Mouse (Mus musculus) limb, embryonic 11.5 days (tissue): ENCODE data around the gene Med13l. TPM values are rescaled to one million over a fixed set of nuclear protein-coding genes. Genes with fewer than 3 reads are reported as not detected.

ENCODE experiments used
- ATAC-seq: fragments of 200-750 bp; cut with Nextera tagmentation; 2 replicates; pipeline ENCODE4 v1.8.0; 2017; ENCODE audit warnings: low read depth; ENCODE audit not compliant: insufficient number of reproducible peaks, low FRiP score, low TSS enrichment
- DNase-seq: peaks from one replicate; pipeline ENCODE4 v3.0.0-alpha.2; 2015; ENCODE audit warnings: low spot score
- H3K27ac ChIP-seq: fragments of 300-500 bp; sonication (generic); replicated peaks from 2 replicates; pipeline ENCODE4 v1.5.1; 2014; ENCODE audit warnings: low read depth, mild to moderate bottlenecking, low read length
- H3K27me3 ChIP-seq: fragments of 300-500 bp; sonication (generic); 2 replicates; pipeline ENCODE4 v1.6.1; 2014; ENCODE audit warnings: mild to moderate bottlenecking, low read length, mixed read lengths; ENCODE audit not compliant: control insufficient read depth, insufficient read depth
- H3K36me3 ChIP-seq: fragments of 300-500 bp; sonication (generic); 2 replicates; pipeline ENCODE4 v1.6.1; 2014; ENCODE audit warnings: mild to moderate bottlenecking, low read length, moderate library complexity, mixed read lengths; ENCODE audit not compliant: control insufficient read depth, insufficient read depth
- H3K4me1 ChIP-seq: fragments of 300-500 bp; sonication (generic); 2 replicates; pipeline ENCODE4 v1.6.1; 2014; ENCODE audit warnings: low read length, mixed read lengths; ENCODE audit not compliant: control insufficient read depth, insufficient read depth
- H3K4me2 ChIP-seq: fragments of 300-500 bp; sonication (generic); 2 replicates; pipeline ENCODE4 v1.6.1; 2014; ENCODE audit warnings: low read depth, mild to moderate bottlenecking, moderate library complexity; ENCODE audit not compliant: severe bottlenecking
- H3K4me3 ChIP-seq: fragments of 300-500 bp; sonication (generic); 2 replicates; pipeline ENCODE4 v1.5.1; 2014; ENCODE audit warnings: low read depth, low read length
- H3K9ac ChIP-seq: fragments of 300-500 bp; sonication (generic); 2 replicates; pipeline ENCODE4 v1.6.1; 2014; ENCODE audit warnings: mild to moderate bottlenecking, low read length
- H3K9me3 ChIP-seq: fragments of 300-500 bp; sonication (generic); 2 replicates; pipeline ENCODE4 v1.6.1; 2016; ENCODE audit warnings: low read length; ENCODE audit not compliant: control insufficient read depth
- WGBS: fragments of 180-500 bp; shearing (Covaris S2); extraction: QIAGEN DNeasy Blood & Tissue Kit; methylation state at CpG from one replicate; pipeline ENCODE4 v1.1.7; 2014; 5-methylcytosine and 5-hydroxymethylcytosine counted together
- polyA plus RNA-seq: library from polyadenylated mRNA; unstranded; fragments of >200 nt; fragmentation: Nextera tagmentation; extraction: Ambion mirVana; gene quantifications from 2 replicates; pipeline ENCODE4 v1.2.1, GENCODE M21; 2014

Gene Med13l
- polyA plus RNA-seq, 1 experiment from 2014 or later = 15.1 TPM

DNA sequence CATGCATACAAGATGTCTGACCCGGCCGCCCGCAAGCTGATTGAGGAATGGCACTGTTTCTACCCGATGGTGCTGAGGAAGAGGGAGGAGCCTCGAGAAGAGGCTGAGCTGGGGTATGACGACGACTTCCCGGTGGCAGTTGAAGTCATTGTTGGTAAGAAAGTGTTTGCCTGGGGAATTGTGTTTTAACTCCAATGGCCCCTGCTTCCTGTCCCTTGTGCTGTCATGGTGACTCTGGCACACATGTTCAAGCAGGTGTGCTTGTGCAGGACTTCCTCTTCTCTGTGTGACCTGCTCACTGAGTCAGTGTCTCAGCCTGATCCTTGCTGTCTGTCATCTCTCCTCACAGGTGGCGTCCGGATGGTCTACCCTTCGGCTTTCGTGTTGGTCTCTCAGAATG lies 160.9 kb downstream of the Med13l start:
- H3K4me1 ChIP-seq = no peaks in the 10 kb centered on the region
- H3K4me3 ChIP-seq = no peak overlapping the region
- H3K4me2 ChIP-seq = no peak overlapping the region
- no peaks in the 10 kb centered on the region; the same call in 1 of the 2 replicates for H3K36me3 ChIP-seq
- H3K9ac ChIP-seq = no peak overlapping the region
- DNase-seq = no peak
- H3K27ac ChIP-seq = no peak overlapping the region
- no peaks in the 10 kb centered on the region for H3K9me3 ChIP-seq
- H3K27me3 ChIP-seq = no peaks in the 10 kb centered on the region
- ATAC-seq = no peak
- WGBS = 88% methylated on average over 12 of the region's 12 CpGs

DNA sequence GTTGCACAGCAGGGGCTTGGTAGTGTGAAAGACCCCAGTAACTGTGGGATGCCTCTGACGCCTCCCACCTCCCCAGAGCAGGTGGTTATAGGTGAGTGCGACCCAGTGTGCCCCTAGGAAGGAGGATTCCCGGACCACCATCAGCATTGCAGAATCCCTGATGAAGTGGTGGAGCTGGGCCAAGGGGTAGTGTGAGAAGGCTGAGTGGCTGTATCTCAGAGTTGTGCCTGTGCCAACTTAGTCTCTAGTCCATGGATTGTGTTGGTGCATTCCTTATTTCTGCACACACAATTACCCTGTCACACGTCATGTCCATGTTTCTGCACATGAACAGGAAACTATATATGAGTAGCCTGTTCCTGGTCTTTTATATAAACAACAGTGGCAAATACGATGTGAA lies 161.4 kb downstream of the Med13l start:
- Histone ChIP-seq H3K9me3 (no peaks in the 10 kb centered on the region), H3K27me3 (no peaks in the 10 kb centered on the region), H3K4me3 (no peak overlapping the region), H3K36me3 (no peaks in the 10 kb centered on the region; the same call in 1 of the 2 replicates), H3K27ac (no peak overlapping the region), H3K4me2 (no peak overlapping the region), H3K4me1 (no peaks in the 10 kb centered on the region), H3K9ac (no peak overlapping the region)
- WGBS = 92% methylated on average over 5 of the region's 5 CpGs
- DNase-seq (no peak), ATAC-seq (no peak)

DNA sequence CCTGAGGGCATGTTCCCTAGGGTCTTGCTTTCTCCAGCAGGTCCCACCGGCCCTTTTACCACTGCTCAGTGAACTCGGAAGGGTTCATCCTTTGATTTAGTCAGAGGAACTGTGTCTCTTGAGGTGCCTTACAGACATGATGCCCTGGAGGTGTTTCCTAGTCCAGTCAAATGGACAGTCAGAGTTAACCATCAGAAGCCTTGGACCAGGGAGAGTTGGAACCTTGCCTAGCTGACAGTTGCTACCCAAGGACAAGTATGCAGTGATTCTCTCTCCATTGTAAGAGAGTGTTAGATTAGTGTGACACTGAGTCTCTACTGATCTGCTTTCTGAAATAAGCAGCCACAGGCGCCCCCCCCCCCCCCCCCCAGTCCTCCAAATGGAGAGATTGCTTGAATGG lies 162.0 kb downstream of the Med13l start:
- H3K9ac ChIP-seq = no peak overlapping the region
- H3K4me1 ChIP-seq = no peaks in the 10 kb centered on the region
- no peaks in the 10 kb centered on the region for H3K27me3 ChIP-seq
- ATAC-seq (no peak), DNase-seq (no peak)
- no peaks in the 10 kb centered on the region; the same call in 1 of the 2 replicates for H3K36me3 ChIP-seq
- no peaks in the 10 kb centered on the region for H3K9me3 ChIP-seq
- H3K27ac ChIP-seq = no peak overlapping the region
- no peak overlapping the region for H3K4me2 ChIP-seq
- 80% methylated on average over 3 of the region's 3 CpGs for WGBS
- H3K4me3 ChIP-seq = no peak overlapping the region

DNA sequence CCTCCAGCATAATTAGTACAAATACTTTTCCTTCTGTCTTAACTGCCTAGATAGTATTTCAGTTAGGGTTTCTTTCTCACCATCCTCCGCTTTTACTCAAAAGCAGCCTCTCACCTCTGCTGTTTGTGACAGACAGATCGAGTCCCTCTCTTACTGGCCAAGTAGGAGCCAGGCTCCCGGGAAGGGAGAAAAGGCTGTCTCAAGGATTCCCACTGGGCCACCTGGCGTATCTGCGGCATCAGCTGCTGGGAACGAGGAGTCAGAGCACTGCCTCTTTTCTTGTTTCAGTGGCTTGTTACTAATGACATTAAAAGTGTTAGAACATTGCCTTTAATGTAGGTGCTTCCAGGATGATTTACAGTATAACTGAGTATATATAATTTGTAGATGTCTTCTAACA lies 164.9 kb downstream of the Med13l start:
- DNase-seq (no peak), ATAC-seq (no peak)
- WGBS = 68% methylated on average over 6 of the region's 6 CpGs
- H3K9me3 ChIP-seq = no peaks in the 10 kb centered on the region
- no peak overlapping the region for H3K4me3 ChIP-seq
- H3K36me3 ChIP-seq = peaks cover 11% of the 10 kb centered on the region; the same call in 1 of the 2 replicates
- H3K9ac ChIP-seq = no peak overlapping the region
- no peak overlapping the region for H3K4me2 ChIP-seq
- no peaks in the 10 kb centered on the region for H3K4me1 ChIP-seq
- H3K27ac ChIP-seq = no peak overlapping the region
- no peaks in the 10 kb centered on the region for H3K27me3 ChIP-seq

DNA sequence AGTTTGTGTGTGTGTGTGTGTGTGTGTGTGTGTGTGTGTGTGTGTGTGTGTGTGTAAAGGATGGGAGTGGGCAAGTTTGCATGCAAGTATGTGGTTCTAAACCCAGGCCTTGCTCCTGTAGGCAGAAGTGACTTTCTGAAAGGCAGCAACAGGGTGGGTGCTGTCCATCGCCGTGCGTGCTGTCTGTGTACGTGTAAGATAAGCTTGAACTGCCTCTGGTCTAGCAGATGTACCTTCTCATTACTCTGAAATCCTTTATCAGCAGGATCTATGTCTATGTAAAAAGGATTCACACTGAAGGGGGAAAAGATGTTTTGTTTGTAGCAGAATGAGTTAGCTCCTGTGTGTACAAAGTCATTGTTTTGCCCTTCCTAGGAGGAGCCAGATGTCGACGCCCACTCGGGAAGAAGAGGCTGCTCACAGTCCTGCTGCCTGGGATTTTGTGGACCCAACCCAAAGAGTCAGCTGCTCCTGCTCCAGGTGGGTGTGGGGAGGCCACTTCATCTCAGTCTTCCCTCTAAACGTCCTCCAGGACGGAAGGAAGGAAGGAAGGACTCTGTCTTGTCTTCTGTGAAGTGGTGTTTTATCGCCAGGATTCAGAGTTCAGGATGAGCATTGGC lies 165.5 kb downstream of the Med13l start:
- H3K9ac ChIP-seq = no peak overlapping the region
- H3K4me3 ChIP-seq = no peak overlapping the region
- peaks cover 13% of the 10 kb centered on the region; the same call in 1 of the 2 replicates for H3K36me3 ChIP-seq
- H3K4me1 ChIP-seq = no peaks in the 10 kb centered on the region
- H3K27me3 ChIP-seq = no peaks in the 10 kb centered on the region
- ATAC-seq (no peak), DNase-seq (no peak)
- H3K9me3 ChIP-seq = no peaks in the 10 kb centered on the region
- H3K27ac ChIP-seq = no peak overlapping the region
- H3K4me2 ChIP-seq = no peak overlapping the region
- 85% methylated on average over 10 of the region's 10 CpGs for WGBS

DNA sequence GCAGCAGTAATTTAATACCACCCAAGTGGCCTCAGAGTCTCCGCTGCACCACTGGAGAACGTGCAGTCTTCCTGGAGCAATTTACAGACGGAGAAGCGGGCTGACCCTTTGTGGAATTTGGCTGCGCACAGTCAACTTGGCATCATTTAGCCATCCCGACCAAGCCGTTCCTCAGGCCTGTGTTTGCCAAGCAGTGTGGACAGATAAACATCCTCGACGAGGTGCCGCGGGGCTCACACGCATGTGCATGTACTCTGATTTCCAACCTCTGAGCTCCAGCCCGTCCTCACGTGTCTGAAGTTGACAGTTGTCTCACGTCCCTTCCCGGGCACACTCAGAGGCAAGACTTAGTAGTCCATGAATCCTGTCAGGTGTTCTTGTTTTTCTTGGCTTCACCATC lies 166.9 kb downstream of the Med13l start:
- DNase-seq (no peak), ATAC-seq (no peak)
- Histone ChIP-seq H3K27ac (no peak overlapping the region), H3K4me2 (no peak overlapping the region), H3K9ac (no peak overlapping the region), H3K36me3 (peaks cover 16% of the 10 kb centered on the region; the same call in 1 of the 2 replicates), H3K4me1 (no peaks in the 10 kb centered on the region), H3K27me3 (no peaks in the 10 kb centered on the region), H3K9me3 (no peaks in the 10 kb centered on the region), H3K4me3 (no peak overlapping the region)
- WGBS = 94% methylated on average over 16 of the region's 16 CpGs

DNA sequence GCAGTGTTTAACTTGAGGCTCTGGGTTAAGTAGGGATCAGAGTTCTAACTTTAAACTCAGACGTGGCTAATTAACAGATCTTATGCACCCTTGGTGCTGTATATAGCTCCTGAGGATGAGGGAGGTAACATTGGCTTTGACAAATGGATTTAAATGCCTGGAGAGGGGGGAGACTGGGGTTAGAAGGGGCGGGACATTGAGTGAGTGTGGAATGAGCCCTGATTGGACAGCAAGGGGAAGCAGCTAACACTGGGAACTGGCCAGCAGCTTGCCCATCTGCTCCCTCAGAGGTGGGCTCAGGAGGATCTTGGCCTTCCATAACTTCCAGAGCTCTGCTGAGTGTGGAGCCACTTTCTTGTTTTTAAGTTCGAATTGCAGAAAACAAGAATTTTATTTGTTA lies 171.7 kb downstream of the Med13l start:
- Histone ChIP-seq H3K27me3 (no peaks in the 10 kb centered on the region), H3K4me1 (no peaks in the 10 kb centered on the region), H3K9me3 (no peaks in the 10 kb centered on the region), H3K4me2 (no peak overlapping the region; the same call in 1 of the 2 replicates), H3K9ac (no peak overlapping the region), H3K4me3 (no peak overlapping the region), H3K27ac (no peak overlapping the region), H3K36me3 (peaks cover 18% of the 10 kb centered on the region; the same call in 1 of the 2 replicates)
- ATAC-seq (no peak), DNase-seq (no peak)
- 44% methylated on average over 3 of the region's 3 CpGs for WGBS

DNA sequence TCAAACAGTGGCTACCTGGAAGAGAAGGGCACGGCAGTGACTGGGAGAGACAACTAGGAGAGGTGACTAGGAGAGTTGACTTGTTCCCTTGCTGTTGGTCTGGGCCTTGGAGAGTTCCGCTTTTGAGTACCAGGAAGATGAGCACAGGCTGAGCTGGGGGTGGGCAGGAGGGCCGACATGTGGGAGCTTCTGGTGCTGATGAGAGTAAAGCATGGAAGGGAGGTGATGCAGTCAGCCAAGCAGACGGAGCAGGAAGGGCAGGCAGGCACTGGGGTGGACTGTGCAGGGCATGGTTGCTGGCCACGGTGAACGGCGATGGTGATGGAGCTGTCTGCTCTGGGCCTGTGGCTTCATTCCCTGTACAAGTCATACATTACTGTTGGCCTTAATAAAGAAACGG lies 172.2 kb downstream of the Med13l start:
- Histone ChIP-seq H3K27ac (no peak overlapping the region), H3K27me3 (no peaks in the 10 kb centered on the region), H3K9ac (no peak overlapping the region), H3K4me1 (no peaks in the 10 kb centered on the region), H3K9me3 (no peaks in the 10 kb centered on the region), H3K4me3 (no peak overlapping the region), H3K36me3 (peaks cover 18% of the 10 kb centered on the region; the same call in 1 of the 2 replicates), H3K4me2 (no peak overlapping the region)
- no peak for ATAC-seq
- DNase-seq = no peak
- 89% methylated on average over 8 of the region's 8 CpGs for WGBS

DNA sequence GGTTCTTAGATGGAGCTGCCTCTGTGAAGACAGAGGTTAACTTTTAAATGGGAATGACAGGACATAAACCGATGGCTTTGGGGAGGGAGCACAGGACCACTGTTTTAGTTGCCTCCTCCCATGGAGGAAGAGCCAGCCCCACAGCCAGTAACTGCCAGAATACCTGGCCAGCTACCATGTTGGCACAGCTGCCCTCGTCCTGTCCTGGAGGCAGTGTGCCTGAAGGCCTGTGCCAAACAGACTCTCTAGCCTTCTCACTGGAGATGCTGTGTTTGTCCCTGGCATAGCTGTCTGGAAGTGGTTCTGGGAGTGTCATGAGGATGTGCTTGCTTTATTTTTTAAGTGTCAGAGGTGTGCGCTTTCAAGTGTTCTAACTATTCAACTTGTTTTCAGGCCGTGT lies 173.1 kb downstream of the Med13l start:
- no peak overlapping the region for H3K9ac ChIP-seq
- H3K27me3 ChIP-seq = no peaks in the 10 kb centered on the region
- no peak for DNase-seq
- H3K36me3 ChIP-seq = peaks cover 20% of the 10 kb centered on the region; the same call in 1 of the 2 replicates
- H3K4me2 ChIP-seq = no peak overlapping the region
- no peak overlapping the region for H3K4me3 ChIP-seq
- WGBS = 87% methylated on average over 4 of the region's 4 CpGs
- no peak overlapping the region for H3K27ac ChIP-seq
- no peaks in the 10 kb centered on the region for H3K9me3 ChIP-seq
- ATAC-seq = no peak
- H3K4me1 ChIP-seq = no peaks in the 10 kb centered on the region
